Mouse (Mus musculus) splenic B cell, adult 2 months (primary cell): Measurements from ENCODE around the gene Dgkg.

Experiments used
- DNase-seq: peaks from one replicate; pipeline ENCODE4 v3.0.0-alpha.2; 2011; ENCODE audit warnings: low read depth, low spot score
- H3K27me3 ChIP-seq: 2 replicates; pipeline ENCODE4 v1.6.1; 2012; ENCODE audit warnings: mild to moderate bottlenecking, low read length, moderate library complexity, mixed read lengths; ENCODE audit not compliant: control insufficient read depth, poor library complexity, insufficient read depth, severe bottlenecking
- H3K36me3 ChIP-seq: 2 replicates; pipeline ENCODE4 v1.6.1; 2012; ENCODE audit warnings: mild to moderate bottlenecking, low read length, moderate library complexity, mixed read lengths; ENCODE audit not compliant: control insufficient read depth, poor library complexity, insufficient read depth, severe bottlenecking

Gene Dgkg

GRCm38 (mm10) chr16:22657874-22658789 lies 1.1 kb upstream of the Dgkg start:
- DNase-seq = peak; percentile 26
- Histone ChIP-seq H3K27me3 (no peaks in the 10 kb centered on the region), H3K36me3 (no peaks in the 10 kb centered on the region)

- DNase-seq = no peak
- Histone ChIP-seq H3K36me3 (no peaks in the 10 kb centered on the region), H3K27me3 (no peaks in the 10 kb centered on the region)
These were observed 1.2 kb downstream of the Dgkg start for GRCm38 (mm10) chr16:22655812-22656211.

GRCm38 (mm10) chr16:22655223-22655622 lies 1.8 kb downstream of the Dgkg start:
- H3K27me3 ChIP-seq = no peaks in the 10 kb centered on the region
- no peaks in the 10 kb centered on the region for H3K36me3 ChIP-seq
- no peak for DNase-seq

- H3K36me3 ChIP-seq = no peaks in the 10 kb centered on the region
- peak; percentile 24 for DNase-seq
These were observed 2.6 kb downstream of the Dgkg start for GRCm38 (mm10) chr16:22654477-22654835.

GRCm38 (mm10) chr16:22653817-22654476 lies 3.1 kb downstream of the Dgkg start:
- Histone ChIP-seq H3K36me3 (no peaks in the 10 kb centered on the region), H3K27me3 (no peaks in the 10 kb centered on the region)
- DNase-seq = peak; percentile 27

More at GRCm38 (mm10) chr16:22654477-22654835, 2.6 kb downstream of the Dgkg start:
- H3K27me3 ChIP-seq = no peaks in the 10 kb centered on the region

GRCm38 (mm10) chr16:22651244-22651643 lies 5.8 kb downstream of the Dgkg start:
- DNase-seq = no peak
- Histone ChIP-seq H3K27me3 (no peaks in the 10 kb centered on the region), H3K36me3 (no peaks in the 10 kb centered on the region)

GRCm38 (mm10) chr16:22645256-22645655 lies 11.8 kb downstream of the Dgkg start:
- no peaks in the 10 kb centered on the region for H3K27me3 ChIP-seq
- H3K36me3 ChIP-seq = no peaks in the 10 kb centered on the region
- no peak for DNase-seq

GRCm38 (mm10) chr16:22643460-22643859 lies 13.6 kb downstream of the Dgkg start:
- no peaks in the 10 kb centered on the region for H3K36me3 ChIP-seq
- no peak for DNase-seq
- no peaks in the 10 kb centered on the region for H3K27me3 ChIP-seq

GRCm38 (mm10) chr16:22642953-22643352 lies 14.1 kb downstream of the Dgkg start:
- Histone ChIP-seq H3K36me3 (no peaks in the 10 kb centered on the region), H3K27me3 (no peaks in the 10 kb centered on the region)
- DNase-seq = no peak

- no peak for DNase-seq
- Histone ChIP-seq H3K27me3 (no peaks in the 10 kb centered on the region), H3K36me3 (no peaks in the 10 kb centered on the region)
These were observed 15.0 kb downstream of the Dgkg start for GRCm38 (mm10) chr16:22642054-22642453.

- Histone ChIP-seq H3K27me3 (no peaks in the 10 kb centered on the region), H3K36me3 (no peaks in the 10 kb centered on the region)
- no peak for DNase-seq
These were observed 15.4 kb downstream of the Dgkg start for GRCm38 (mm10) chr16:22641588-22641987.

- H3K36me3 ChIP-seq = no peaks in the 10 kb centered on the region
- no peak for DNase-seq
- no peaks in the 10 kb centered on the region for H3K27me3 ChIP-seq
These were observed 19.7 kb downstream of the Dgkg start for GRCm38 (mm10) chr16:22637311-22637710.

- H3K27me3 ChIP-seq = no peaks in the 10 kb centered on the region
- DNase-seq = no peak
- H3K36me3 ChIP-seq = no peaks in the 10 kb centered on the region
These were observed 21.3 kb downstream of the Dgkg start for GRCm38 (mm10) chr16:22635706-22636105.

- Histone ChIP-seq H3K36me3 (no peaks in the 10 kb centered on the region), H3K27me3 (no peaks in the 10 kb centered on the region)
- DNase-seq = no peak
These were observed 24.0 kb downstream of the Dgkg start for GRCm38 (mm10) chr16:22633063-22633462.

- Histone ChIP-seq H3K36me3 (no peaks in the 10 kb centered on the region), H3K27me3 (no peaks in the 10 kb centered on the region)
- no peak for DNase-seq
These were observed 26.7 kb downstream of the Dgkg start for GRCm38 (mm10) chr16:22630351-22630750.
